Mouse (Mus musculus): ENCODE results near the gene Mlh3. TPM values are rescaled to one million over a fixed set of nuclear protein-coding genes. Genes with fewer than 3 reads are reported as not detected.
A peak's percentile ranks its signal among the peaks of the same experiment; 100 is the strongest.

The Mlh3 gene
- total and polyA plus RNA-seq, 3 experiments = 8.5 to 8.6 TPM; not detected in 1

- H3K9me3 ChIP-seq (replicated peaks; ENCODE audit: insufficient read depth, low read length) = no peaks in the 10 kb centered on the region
- H3K36me3 ChIP-seq (ENCODE audit: control insufficient read depth in 1 of 2, insufficient read depth in 2 of 2, low read length in 2 of 2) = peaks cover 0 to 20% of the 10 kb centered on the region in 2 experiments; a peak in 2 of 4 replicates
- peak overlapping the region; percentile 74 to 86 for H3K4me3 ChIP-seq (ENCODE audit: control insufficient read depth in 1 of 2, insufficient read depth in 1 of 2, low read depth in 2 of 2, low read length in 2 of 2)
- H3K27ac ChIP-seq (ENCODE audit: control insufficient read depth, low read depth, low read length) = peak overlapping the region; percentile 87
- no peaks in the 10 kb centered on the region for H3K27me3 ChIP-seq (ENCODE audit: control insufficient read depth in 1 of 2, insufficient read depth in 2 of 2, low read length in 2 of 2)
- H3K4me1 ChIP-seq (ENCODE audit: control insufficient read depth in 1 of 2, insufficient read depth in 2 of 2, low read length in 2 of 2) = peaks cover 12 to 25% of the 10 kb centered on the region in 2 experiments
- peak; percentile 98 for DNase-seq (ENCODE audit: low read depth, low spot score)
- peaks cover 5% of the 10 kb centered on the region; the same call in 1 of the 2 replicates for H3K79me2 ChIP-seq (ENCODE audit: control insufficient read depth, insufficient read depth, low read length, poor library complexity)
- H3K9ac ChIP-seq (ENCODE audit: control insufficient read depth, low read depth, low read length, poor library complexity, severe bottlenecking) = peak overlapping the region; percentile 92
- no peak for TF ChIP-seq USF2 (IDR thresholded peaks at IDR 0.05; ENCODE audit: borderline replicate concordance in 1 of 2, insufficient read depth in 1 of 2, low read depth in 1 of 2, low read length in 2 of 2)
- no peak for TF ChIP-seq ZC3H11A (IDR thresholded peaks at IDR 0.05; ENCODE audit: low read depth, low read length)
- TF ChIP-seq NRF1 (IDR thresholded peaks at IDR 0.05; ENCODE audit: insufficient read depth, low read depth, low read length, poor library complexity, severe bottlenecking) = 0 out of 2 replicates have a peak, but pooled peaks have one; percentile 19
- no peak for TF ChIP-seq MAFK (IDR thresholded peaks at IDR 0.05; ENCODE audit: borderline replicate concordance, low read depth, low read length)
- no peak for TF ChIP-seq RAD21 (IDR thresholded peaks at IDR 0.05; ENCODE audit: low read depth, low read length)
- no peak for TF ChIP-seq SMC3 (IDR thresholded peaks at IDR 0.05; ENCODE audit: low read depth, low read length)
- TF ChIP-seq POLR2AphosphoS5 (IDR thresholded peaks at IDR 0.05; ENCODE audit: borderline replicate concordance, low read depth, low read length) = no peak
- TF ChIP-seq MEF2A (IDR thresholded peaks at IDR 0.05; ENCODE audit: extremely low read depth, insufficient replicate concordance, low read depth, low read length, poor library complexity, severe bottlenecking) = no peak
- TF ChIP-seq TAL1 (IDR thresholded peaks at IDR 0.05; ENCODE audit: low read length) = no peak
- peak; percentile 93 for TF ChIP-seq NELFE (IDR thresholded peaks at IDR 0.05; ENCODE audit: low read depth, low read length)
- peak; percentile 62; the same call in 1 of the 2 replicates for TF ChIP-seq USF1 (IDR thresholded peaks at IDR 0.05; ENCODE audit: low read depth, low read length)
- peak; percentile 42; the same call in 1 of the 2 replicates for TF ChIP-seq RCOR1 (IDR thresholded peaks at IDR 0.05; ENCODE audit: low read depth, low read length)
- TF ChIP-seq GATA1 (IDR thresholded peaks at IDR 0.05; ENCODE audit: low read depth, low read length) = no peak
- TF ChIP-seq MYB (IDR thresholded peaks at IDR 0.05; ENCODE audit: low read depth, low read length) = peak; percentile 98
- TF ChIP-seq HCFC1 (IDR thresholded peaks at IDR 0.05; ENCODE audit: low read depth, low read length) = peak; percentile 80
- peak; percentile 85 for TF ChIP-seq MAX (IDR thresholded peaks at IDR 0.05; ENCODE audit: low read length)
- no peak for TF ChIP-seq CTCF (IDR thresholded peaks at IDR 0.05 in 2 of 3, conservative IDR thresholded peaks at IDR 0.05 in 1 of 3; ENCODE audit: control insufficient read depth in 1 of 3, insufficient read depth in 1 of 3, low read depth in 2 of 3, low read length in 3 of 3, poor library complexity in 1 of 3, severe bottlenecking in 1 of 3)
- peak; percentile 85 for TF ChIP-seq ZMIZ1 (IDR thresholded peaks at IDR 0.05; ENCODE audit: low read depth, low read length)
- peak; percentile 73 for TF ChIP-seq TCF12 (IDR thresholded peaks at IDR 0.05; ENCODE audit: low read depth, low read length)
- TF ChIP-seq MYC (IDR thresholded peaks at IDR 0.05; ENCODE audit: low read depth, low read length) = peak; percentile 82
- TF ChIP-seq KAT2A (conservative IDR thresholded peaks at IDR 0.05; ENCODE audit: low read depth, low read length) = no peak; the same call in 1 of the 2 replicates
- TF ChIP-seq JUND (IDR thresholded peaks at IDR 0.05; ENCODE audit: low read depth, low read length) = no peak
- TF ChIP-seq GABPA (IDR thresholded peaks at IDR 0.05; ENCODE audit: low read depth, low read length) = no peak
- TF ChIP-seq ZNF384 (IDR thresholded peaks at IDR 0.05; ENCODE audit: low read depth, low read length) = peak; percentile 94
- TF ChIP-seq UBTF (IDR thresholded peaks at IDR 0.05; ENCODE audit: borderline replicate concordance, insufficient read depth, low read depth, low read length) = no peak
- peak; percentile 26 to 70; a peak in 2 of 4 replicates for TF ChIP-seq EP300 (IDR thresholded peaks at IDR 0.05; ENCODE audit: low read depth in 1 of 2, low read length in 2 of 2)
- TF ChIP-seq MAZ (IDR thresholded peaks at IDR 0.05; ENCODE audit: low read depth, low read length) = peak; percentile 71; the same call in 1 of the 2 replicates
- peak; percentile 95 for TF ChIP-seq ZKSCAN1 (IDR thresholded peaks at IDR 0.05; ENCODE audit: low read depth, low read length)
- TF ChIP-seq E2F4 (IDR thresholded peaks at IDR 0.05; ENCODE audit: borderline replicate concordance, low read depth, low read length) = no peak
- peak; percentile 42; the same call in 1 of the 2 replicates for TF ChIP-seq CHD1 (IDR thresholded peaks at IDR 0.05; ENCODE audit: low read depth, low read length)
- peak; percentile 97 for TF ChIP-seq ELF1 (IDR thresholded peaks at IDR 0.05; ENCODE audit: low read depth, low read length)
- peak; percentile 80 for TF ChIP-seq SIN3A (IDR thresholded peaks at IDR 0.05; ENCODE audit: low read length)
- peak; percentile 59; the same call in 1 of the 2 replicates for TF ChIP-seq TBP (IDR thresholded peaks at IDR 0.05; ENCODE audit: low read depth, low read length)
- TF ChIP-seq POLR2AphosphoS2 (IDR thresholded peaks at IDR 0.05; ENCODE audit: low read length) = peak; percentile 92
- 0 out of 2 replicates have a peak, but pooled peaks have one; percentile 32 for TF ChIP-seq ETS1 (IDR thresholded peaks at IDR 0.05; ENCODE audit: low read depth, low read length)
Measured at GRCm38 (mm10) chr12:85280105-85280844, 9.9 kb upstream of the Mlh3 start.
